Mouse (Mus musculus): ENCODE measurements around the gene Zfp740. TPM values are rescaled to one million over a fixed set of nuclear protein-coding genes. Genes with fewer than 3 reads are reported as not detected.

The Zfp740 gene
- total and polyA plus RNA-seq, 2 experiments from 2014 or later: 33.8 to 49.5 TPM

DNA sequence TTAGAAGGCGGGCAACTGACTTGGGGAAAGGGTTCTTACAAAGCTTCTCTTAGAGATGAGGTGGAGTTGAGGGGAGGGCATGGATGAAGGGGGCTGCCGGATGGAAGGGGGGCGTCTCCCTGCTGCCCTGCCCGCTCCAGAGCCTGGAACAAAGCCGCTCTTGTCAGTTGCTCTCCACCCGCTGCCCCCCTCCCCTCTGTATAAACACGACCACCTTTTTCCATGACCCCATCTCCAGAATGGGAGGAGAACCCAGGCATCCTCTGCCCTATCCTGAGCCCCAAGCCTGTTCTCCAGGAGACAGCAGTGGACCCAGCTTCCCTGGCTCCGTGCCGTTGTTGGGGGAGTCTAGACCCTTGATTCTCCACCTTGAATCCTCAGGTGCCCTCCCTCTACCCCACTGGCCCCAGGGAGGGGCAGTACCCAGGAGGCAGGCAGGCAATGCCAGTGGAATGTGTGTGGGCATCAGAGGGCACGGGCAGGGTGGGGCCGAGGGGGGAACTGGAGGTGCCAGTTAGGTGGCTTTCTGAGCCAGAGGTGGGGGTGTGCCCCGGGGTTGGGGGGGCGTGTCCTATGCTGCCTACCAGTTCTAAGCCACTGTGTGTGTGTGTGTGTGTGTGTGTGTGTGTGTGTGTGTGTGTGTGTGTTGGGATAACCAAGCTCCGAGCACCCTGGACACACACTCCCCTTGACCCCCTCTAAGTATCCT is 52.7 kb downstream of the Zfp740 start:
- DNase-seq (ENCODE audit: low spot score) (no peak), ATAC-seq (no peak)
- Histone ChIP-seq H3K4me3 (ENCODE audit: low read length) (no peak overlapping the region), H3K36me3 (ENCODE audit: insufficient read depth, low read length) (no peaks in the 10 kb centered on the region), H3K27me3 (ENCODE audit: insufficient read depth, low read length) (peaks cover 5% of the 10 kb centered on the region; the same call in 1 of the 2 replicates), H3K4me2 (ENCODE audit: low read depth, low read length) (peak overlapping the region; percentile 25; the same call in 1 of the 2 replicates), H3K9ac (replicated peaks; ENCODE audit: low read length) (no peak overlapping the region), H3K27ac (no peak overlapping the region), H3K4me1 (ENCODE audit: insufficient read depth, low read length) (peaks cover 4% of the 10 kb centered on the region; the same call in 1 of the 2 replicates), H3K9me3 (ENCODE audit: low read length) (no peaks in the 10 kb centered on the region)
- TF ChIP-seq CTCF (IDR thresholded peaks at IDR 0.05; ENCODE audit: low read depth): no peak
- WGBS: 45% methylated on average over 14 of the region's 14 CpGs

DNA sequence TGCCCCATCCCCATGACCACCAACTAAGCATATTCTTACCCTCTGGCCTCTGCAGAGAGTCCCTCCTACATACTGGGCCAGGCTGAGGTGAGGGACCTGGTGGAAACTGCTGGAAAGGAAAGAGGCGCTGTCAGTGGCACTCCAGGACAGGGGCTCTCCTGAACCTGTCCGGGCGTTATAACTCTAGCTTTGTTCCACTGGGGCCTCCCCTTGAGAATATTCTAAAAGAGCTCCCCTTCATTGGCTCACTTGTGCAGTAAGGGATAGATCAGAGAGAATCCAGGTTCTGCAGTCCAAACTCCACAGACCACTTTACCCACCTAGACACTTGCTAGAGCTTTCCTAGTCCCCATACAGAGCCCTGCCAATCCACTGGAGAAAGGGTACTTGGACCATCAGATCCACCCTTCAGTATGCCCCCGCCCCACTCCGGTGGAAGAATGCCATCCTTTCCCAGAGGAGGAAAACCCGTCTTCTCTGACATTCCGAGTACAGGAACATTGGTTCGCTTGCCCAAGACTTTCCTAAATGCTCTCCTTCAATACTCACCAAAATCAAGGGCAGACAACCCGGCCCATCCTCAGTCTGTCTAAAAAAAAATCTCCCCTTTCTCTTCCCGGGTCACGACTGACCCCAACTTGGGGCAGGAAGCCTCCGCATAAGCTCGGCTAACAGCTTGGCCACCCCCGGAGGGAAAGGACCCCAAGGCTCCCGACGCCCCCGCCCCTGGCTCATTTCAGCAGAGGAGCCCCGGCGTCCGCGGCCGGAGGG is 53.6 kb downstream of the Zfp740 start:
- no peak for ATAC-seq
- H3K36me3 ChIP-seq (ENCODE audit: insufficient read depth, low read length): no peaks in the 10 kb centered on the region
- H3K9me3 ChIP-seq (ENCODE audit: low read length): no peaks in the 10 kb centered on the region
- H3K27ac ChIP-seq: no peak overlapping the region
- peaks cover 5% of the 10 kb centered on the region; the same call in 1 of the 2 replicates for H3K27me3 ChIP-seq (ENCODE audit: insufficient read depth, low read length)
- H3K9ac ChIP-seq (replicated peaks; ENCODE audit: low read length): peak overlapping the region; percentile 65
- H3K4me3 ChIP-seq (ENCODE audit: low read length): peak overlapping the region; percentile 56
- H3K4me2 ChIP-seq (ENCODE audit: low read depth, low read length): peak overlapping the region; percentile 87
- WGBS: 8% methylated on average over 22 of the region's 22 CpGs
- no peak for TF ChIP-seq CTCF (IDR thresholded peaks at IDR 0.05; ENCODE audit: low read depth)
- peaks cover 4% of the 10 kb centered on the region; the same call in 1 of the 2 replicates for H3K4me1 ChIP-seq (ENCODE audit: insufficient read depth, low read length)
- no peak for DNase-seq (ENCODE audit: low spot score)

DNA sequence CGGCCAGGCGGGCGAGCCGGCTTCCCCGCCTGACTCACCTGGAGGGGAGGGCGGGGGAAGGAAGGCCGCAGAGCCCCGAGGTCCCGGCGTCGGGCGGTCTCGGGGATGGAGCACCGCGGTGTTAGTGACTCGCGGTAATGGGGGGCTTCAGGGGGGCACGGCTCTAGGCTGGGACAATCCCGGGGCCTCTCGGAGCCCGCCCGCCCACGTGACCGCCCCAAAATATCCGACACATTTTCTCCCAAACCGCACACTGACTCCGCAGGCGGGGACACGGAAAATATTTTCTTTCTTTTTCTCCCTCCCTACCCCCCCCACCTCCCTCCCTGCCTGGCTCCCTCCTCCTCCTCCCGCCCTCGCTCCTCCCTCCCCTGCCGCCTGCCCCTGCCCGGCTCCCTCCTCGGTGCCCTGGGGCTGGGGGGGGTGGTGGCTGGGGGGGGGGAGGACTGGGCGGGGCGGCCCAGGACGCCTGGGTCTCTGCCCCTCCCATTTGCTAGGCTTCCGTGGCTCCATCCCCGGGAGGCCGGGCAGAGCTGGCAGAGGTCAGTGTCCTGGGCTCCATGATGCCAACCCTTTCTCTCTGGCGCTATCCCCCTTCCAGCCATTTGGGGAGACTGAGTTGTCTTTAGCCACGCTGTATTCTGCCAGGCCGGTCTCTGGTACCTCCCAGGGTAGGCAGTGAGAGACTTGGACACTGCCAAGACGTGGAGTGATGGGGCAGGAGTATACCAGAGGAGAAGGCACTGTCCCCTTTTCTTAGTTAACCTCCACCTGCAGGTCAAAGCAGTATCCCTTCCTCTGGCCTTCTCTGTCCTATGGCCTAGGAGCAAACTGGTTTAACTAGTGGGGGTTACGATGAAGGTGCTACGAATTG is 54.4 kb downstream of the Zfp740 start, which contains the start of gene Rarg:
Gene Rarg (minus strand): TSS at position 316 of the 874 bp plus-strand sequence.
- peak; percentile 61 for ATAC-seq
- Histone ChIP-seq H3K9ac (replicated peaks; ENCODE audit: low read length) (peak within 1 kb of the TSS; percentile 65), H3K36me3 (ENCODE audit: insufficient read depth, low read length) (no peaks in the 10 kb centered on the region), H3K9me3 (ENCODE audit: low read length) (no peaks in the 10 kb centered on the region), H3K27ac (no peak within 1 kb of the TSS), H3K4me2 (ENCODE audit: low read depth, low read length) (peak within 1 kb of the TSS; percentile 87), H3K4me3 (ENCODE audit: low read length) (peak within 1 kb of the TSS; percentile 56), H3K4me1 (ENCODE audit: insufficient read depth, low read length) (peaks cover 4% of the 10 kb centered on the region; the same call in 1 of the 2 replicates), H3K27me3 (ENCODE audit: insufficient read depth, low read length) (peaks cover 5% of the 10 kb centered on the region; the same call in 1 of the 2 replicates)
- DNase-seq (ENCODE audit: low spot score): peak; percentile 34
- TF ChIP-seq CTCF (IDR thresholded peaks at IDR 0.05; ENCODE audit: low read depth): no peak
- WGBS: 2% methylated on average over 37 of the region's 46 CpGs

GRCm38 (mm10) chr15:102258076-102258470 is 55.0 kb downstream of the Zfp740 start:
- WGBS: 9% methylated on average over 12 of the region's 12 CpGs
- H3K4me2 ChIP-seq (ENCODE audit: low read depth, low read length): peak overlapping the region; percentile 87
- ATAC-seq: no peak
- DNase-seq (ENCODE audit: low spot score): no peak
- no peak overlapping the region for H3K27ac ChIP-seq
- no peak for TF ChIP-seq CTCF (IDR thresholded peaks at IDR 0.05; ENCODE audit: low read depth)
- H3K36me3 ChIP-seq (ENCODE audit: insufficient read depth, low read length): no peaks in the 10 kb centered on the region
- H3K9me3 ChIP-seq (ENCODE audit: low read length): no peaks in the 10 kb centered on the region
- no peak overlapping the region for H3K9ac ChIP-seq (replicated peaks; ENCODE audit: low read length)
- H3K27me3 ChIP-seq (ENCODE audit: insufficient read depth, low read length): peaks cover 5% of the 10 kb centered on the region; the same call in 1 of the 2 replicates
- peak overlapping the region; percentile 56; the same call in 1 of the 2 replicates for H3K4me3 ChIP-seq (ENCODE audit: low read length)
- peaks cover 4% of the 10 kb centered on the region; the same call in 1 of the 2 replicates for H3K4me1 ChIP-seq (ENCODE audit: insufficient read depth, low read length)

DNA sequence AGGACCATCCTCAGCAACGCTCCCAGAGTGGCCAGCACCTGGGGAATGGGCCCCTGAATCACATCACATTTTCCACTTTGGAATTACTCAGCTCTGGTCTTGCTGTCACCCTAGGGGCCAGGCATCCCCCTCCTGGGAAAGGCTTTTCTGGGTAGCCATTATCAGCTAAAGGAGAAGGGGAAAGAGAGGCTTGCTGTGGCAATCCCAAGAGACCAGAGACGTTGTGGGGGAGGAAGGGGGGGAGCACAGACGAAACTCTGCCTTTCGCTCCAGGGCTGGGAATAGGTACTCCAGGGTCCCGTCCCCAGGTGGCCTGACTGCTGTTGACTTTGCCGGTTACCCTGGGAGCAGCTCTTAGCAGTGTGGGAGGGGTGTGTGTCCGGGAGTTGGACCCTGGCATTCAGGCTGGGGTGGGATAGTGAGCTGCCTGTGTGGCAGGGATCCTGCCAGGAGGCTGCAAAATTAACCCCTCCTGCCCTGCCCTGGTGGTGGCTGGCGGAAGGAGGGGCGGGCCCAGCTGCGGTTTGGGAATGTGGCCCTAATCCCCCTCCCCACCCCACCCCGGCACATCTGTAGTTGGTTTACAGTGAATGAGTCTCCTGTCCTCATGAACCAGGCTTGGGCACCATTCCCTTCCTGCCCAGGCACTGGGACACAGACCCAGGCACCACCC is 55.7 kb downstream of the Zfp740 start:
- no peak overlapping the region for H3K4me2 ChIP-seq (ENCODE audit: low read depth, low read length)
- H3K9me3 ChIP-seq (ENCODE audit: low read length): no peaks in the 10 kb centered on the region
- no peak for DNase-seq (ENCODE audit: low spot score)
- no peak overlapping the region for H3K4me3 ChIP-seq (ENCODE audit: low read length)
- no peak overlapping the region for H3K27ac ChIP-seq
- ATAC-seq: no peak
- peaks cover 4% of the 10 kb centered on the region; the same call in 1 of the 2 replicates for H3K4me1 ChIP-seq (ENCODE audit: insufficient read depth, low read length)
- no peaks in the 10 kb centered on the region for H3K36me3 ChIP-seq (ENCODE audit: insufficient read depth, low read length)
- no peak overlapping the region for H3K9ac ChIP-seq (replicated peaks; ENCODE audit: low read length)
- H3K27me3 ChIP-seq (ENCODE audit: insufficient read depth, low read length): peaks cover 5% of the 10 kb centered on the region; the same call in 1 of the 2 replicates
- 18% methylated on average over 11 of the region's 11 CpGs for WGBS
- TF ChIP-seq CTCF (IDR thresholded peaks at IDR 0.05; ENCODE audit: low read depth): no peak

All from hindbrain, postnatal 0 days (tissue).